Mouse (Mus musculus) CD4-positive naive resting alpha-beta T cell, adult 57 days (primary cell): ENCODE results near the gene Olfr11. TPM values are rescaled to one million over a fixed set of nuclear protein-coding genes. Genes with fewer than 3 reads are reported as not detected.

Experiments used
- total RNA-seq: library from RNA; stranded (reverse); gene quantifications from one replicate; pipeline ENCODE4 v1.2.4, GENCODE M21; 2023

The Olfr11 gene
- total RNA-seq = not detected

GRCm38 (mm10) chr13:21642418-21642817 is at the start of gene Olfr11:
Olfr11 (minus strand) TSS chr13:21642518.

GRCm38 (mm10) chr13:21677305-21677704 is 35.0 kb upstream of the Olfr11 start, which contains the start of gene Olfr1360:
Olfr1360 (minus strand) TSS chr13:21677405.

GRCm38 (mm10) chr13:21663286-21663685 is 21.0 kb upstream of the Olfr11 start, which contains the start of gene Olfr1361:
Olfr1361 (minus strand) TSS chr13:21663386.

GRCm38 (mm10) chr13:21613922-21614321 is 28.4 kb downstream of the Olfr11 start, which contains the start of gene Olfr1362:
Olfr1362 (minus strand) TSS chr13:21614022.

Other genes with a start within 250 kb of the Olfr11 start
- gene Zkscan3, start 239.8 kb downstream of the Olfr11 start, total RNA-seq = 57.3 TPM
- not detected for gene Pgbd1, start 201.5 kb downstream of the Olfr11 start, total RNA-seq
- gene Zscan26, start 188.8 kb downstream of the Olfr11 start, total RNA-seq = 58.2 TPM
- gene Nkapl, start 174.0 kb downstream of the Olfr11 start, total RNA-seq = not detected
- not detected for gene Zkscan4, start 163.6 kb downstream of the Olfr11 start, total RNA-seq
- gene Gm10065, start 163.1 kb downstream of the Olfr11 start, total RNA-seq = not detected
- 5.1 TPM for gene AK157302, start 147.3 kb downstream of the Olfr11 start, total RNA-seq
- gene Gm11273, start 141.1 kb downstream of the Olfr11 start, total RNA-seq = 17.7 TPM
- gene Zkscan8, start 111.4 kb downstream of the Olfr11 start, total RNA-seq = 9.6 TPM
- not detected for gene Olfr1366, start 99.7 kb downstream of the Olfr11 start, total RNA-seq
- not detected for gene Olfr1535, start 82.6 kb downstream of the Olfr11 start, total RNA-seq
- not detected for gene Olfr1364, start 60.8 kb downstream of the Olfr11 start, total RNA-seq
- gene Olfr1362, start 28.5 kb downstream of the Olfr11 start, total RNA-seq = not detected
- not detected for gene Olfr1361, start 20.9 kb upstream of the Olfr11 start, total RNA-seq
- not detected for gene Olfr1360, start 34.9 kb upstream of the Olfr11 start, total RNA-seq
- not detected for gene Olfr1359, start 55.6 kb upstream of the Olfr11 start, total RNA-seq
- gene Hist1h2bl, start 73.6 kb upstream of the Olfr11 start, total RNA-seq = 28.4 TPM
- gene Hist1h2ai, start 73.9 kb upstream of the Olfr11 start, total RNA-seq = 48.8 TPM
- gene Hist1h3h, start 75.1 kb upstream of the Olfr11 start, total RNA-seq = 99.8 TPM
- 6.3 TPM for gene Hist1h2bm, start 79.5 kb upstream of the Olfr11 start, total RNA-seq
- 11.9 TPM for gene Hist1h4j, start 92.5 kb upstream of the Olfr11 start, total RNA-seq
- gene Hist1h4k, start 108.0 kb upstream of the Olfr11 start, total RNA-seq = 339 TPM
- 38.7 TPM for gene Hist1h2ak, start 111.3 kb upstream of the Olfr11 start, total RNA-seq
- gene Hist1h2bn, start 111.6 kb upstream of the Olfr11 start, total RNA-seq = 75.5 TPM
- 9.5 TPM for gene Hist1h1b, start 138.1 kb upstream of the Olfr11 start, total RNA-seq
- 110 TPM for gene Hist1h3i, start 140.9 kb upstream of the Olfr11 start, total RNA-seq
- 5.2 TPM for gene Hist1h2an, start 144.7 kb upstream of the Olfr11 start, total RNA-seq
- 22.1 TPM for gene Hist1h2bp, start 144.9 kb upstream of the Olfr11 start, total RNA-seq
- gene Hist1h2bq, start 167.7 kb upstream of the Olfr11 start, total RNA-seq = 49.3 TPM
- 110 TPM for gene Hist1h2ao, start 167.9 kb upstream of the Olfr11 start, total RNA-seq
- 248 TPM for gene Hist1h4m, start 169.2 kb upstream of the Olfr11 start, total RNA-seq
- 35.4 TPM for gene Hist1h4n, start 189.7 kb upstream of the Olfr11 start, total RNA-seq
- gene Hist1h2ap, start 191.0 kb upstream of the Olfr11 start, total RNA-seq = 30.3 TPM
- 48.4 TPM for gene Hist1h2br, start 191.2 kb upstream of the Olfr11 start, total RNA-seq